Mouse (Mus musculus) adrenal gland, postnatal 36 days (tissue): ENCODE data around the gene Itga9. TPM values are rescaled to one million over a fixed set of nuclear protein-coding genes. Genes with fewer than 3 reads are reported as not detected.

Source experiments
- DNase-seq, 2 experiments: peaks; one replicate each; pipeline ENCODE4 v3.0.0; 2021; ENCODE audit warnings: mixed read lengths in 1 of 2
- total RNA-seq, 2 experiments: library from RNA; stranded (reverse); gene quantifications; 2 replicates each; pipeline ENCODE4 v1.2.3; 2021

Itga9 gene
- total RNA-seq, 2 experiments from 2014 or later, result 56.9 to 81.3 TPM

GRCm38 (mm10) chr9:118726550-118726949 is 120.1 kb downstream of the Itga9 start:
- DNase-seq, result no peak

DNA sequence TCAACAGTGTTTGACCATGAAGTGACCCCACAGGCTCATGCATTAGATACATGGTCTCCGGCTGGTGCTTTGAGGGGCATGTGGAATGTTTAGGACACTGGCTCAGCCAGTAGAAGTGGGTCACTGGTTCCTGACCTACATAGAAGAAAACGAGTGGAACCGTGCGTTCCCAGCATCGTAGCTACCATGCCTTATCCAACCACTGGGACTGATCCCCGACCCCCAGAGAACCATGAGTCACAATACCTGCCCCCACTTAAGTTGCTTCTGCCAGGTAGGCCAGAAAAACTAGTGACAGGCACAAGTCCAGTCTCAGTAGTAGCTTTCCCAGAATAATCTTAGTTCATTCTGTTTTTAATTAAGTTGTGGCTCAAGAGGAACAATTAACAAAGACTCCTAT is 121.8 kb downstream of the Itga9 start:
- DNase-seq, result no peak

DNA sequence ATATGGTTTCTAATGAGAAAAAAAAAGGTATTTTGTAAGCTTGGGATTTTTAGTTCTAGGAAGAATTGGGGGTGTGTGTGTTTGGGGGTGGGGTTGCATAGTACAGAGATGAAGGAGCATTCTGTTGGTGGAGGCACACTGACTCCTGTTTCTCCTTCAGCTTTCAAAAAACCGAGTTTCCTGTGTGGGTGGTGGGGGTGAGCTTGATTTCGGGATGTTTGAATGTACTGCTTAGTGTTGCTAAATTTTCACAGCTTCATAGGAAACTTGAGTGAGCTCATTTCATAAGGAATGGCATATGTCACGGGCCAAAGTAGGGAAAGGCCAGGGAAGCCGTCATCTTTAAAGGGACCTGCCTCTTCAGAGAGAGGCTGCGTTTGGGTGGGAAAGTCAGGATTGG is 122.5 kb downstream of the Itga9 start:
- DNase-seq, result no peak

- DNase-seq, result no peak
Measured at GRCm38 (mm10) chr9:118730172-118730571, 123.7 kb downstream of the Itga9 start.

GRCm38 (mm10) chr9:118730871-118731390 is 124.4 kb downstream of the Itga9 start:
- DNase-seq, result no peak

- DNase-seq, result no peak
Measured at GRCm38 (mm10) chr9:118731650-118732049, 125.2 kb downstream of the Itga9 start.

DNA sequence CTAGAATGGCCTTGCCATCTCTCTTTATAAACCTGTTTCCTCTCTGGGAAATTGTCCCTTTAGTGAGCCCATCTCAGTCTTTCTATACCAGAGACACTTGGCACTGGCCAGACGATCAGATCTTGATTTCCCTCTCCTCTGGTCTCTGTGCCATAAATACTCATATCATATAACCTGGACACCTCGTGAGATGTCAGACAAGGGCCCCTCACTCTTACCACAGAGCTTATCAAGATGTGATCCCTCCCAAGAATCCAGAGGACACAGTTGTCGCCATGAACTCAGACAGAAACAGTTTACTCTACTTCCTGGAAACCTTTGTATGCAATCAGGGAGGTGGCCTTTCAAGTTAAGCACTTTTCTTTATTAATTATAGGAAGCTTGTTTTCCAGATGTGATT is 127.1 kb downstream of the Itga9 start:
- DNase-seq, result no peak

DNA sequence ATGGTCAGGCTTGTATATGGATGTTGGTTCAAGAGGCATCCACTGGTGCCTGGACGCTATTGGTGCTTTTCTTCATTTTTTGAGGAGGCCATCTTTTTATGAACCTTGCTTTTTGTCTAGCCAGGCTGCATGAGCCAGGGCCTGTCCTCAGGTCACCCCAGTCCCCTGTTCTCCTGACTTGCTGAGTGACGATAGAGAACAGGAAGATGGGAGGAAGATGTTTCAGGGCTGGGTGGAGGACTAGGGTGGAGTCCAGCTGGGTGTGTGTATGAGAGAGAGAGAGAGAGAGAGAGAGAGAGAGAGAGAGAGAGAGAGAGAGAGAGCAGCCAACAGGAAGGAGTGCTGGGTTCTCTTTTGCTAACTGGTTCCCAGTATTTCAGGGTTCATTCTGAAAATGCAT is 130.6 kb downstream of the Itga9 start:
- no peak for DNase-seq

GRCm38 (mm10) chr9:118737601-118738137 is 131.2 kb downstream of the Itga9 start:
- DNase-seq, result peak; percentile 83 to 84

DNA sequence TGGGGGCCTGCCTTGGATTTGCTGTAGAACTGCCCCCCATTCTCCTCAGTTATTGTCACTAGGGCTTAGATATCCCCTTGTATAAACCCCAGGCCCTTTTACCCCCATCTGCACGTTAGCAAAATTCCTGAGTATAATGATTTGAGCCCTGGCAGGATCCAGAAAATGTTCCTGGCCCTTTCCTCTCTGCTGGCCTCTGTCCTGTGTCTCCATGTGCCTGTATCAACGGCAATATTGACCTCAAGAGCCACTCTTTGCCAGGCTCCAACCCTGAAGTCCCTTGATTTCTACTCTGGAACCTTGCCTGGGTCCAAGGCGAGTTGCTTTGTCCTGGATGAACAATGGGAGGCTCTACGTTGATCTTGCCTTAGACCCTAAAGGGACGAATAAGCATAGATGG is 131.8 kb downstream of the Itga9 start:
- no peak for DNase-seq

GRCm38 (mm10) chr9:118739071-118739470 is 132.6 kb downstream of the Itga9 start:
- DNase-seq, result no peak

DNA sequence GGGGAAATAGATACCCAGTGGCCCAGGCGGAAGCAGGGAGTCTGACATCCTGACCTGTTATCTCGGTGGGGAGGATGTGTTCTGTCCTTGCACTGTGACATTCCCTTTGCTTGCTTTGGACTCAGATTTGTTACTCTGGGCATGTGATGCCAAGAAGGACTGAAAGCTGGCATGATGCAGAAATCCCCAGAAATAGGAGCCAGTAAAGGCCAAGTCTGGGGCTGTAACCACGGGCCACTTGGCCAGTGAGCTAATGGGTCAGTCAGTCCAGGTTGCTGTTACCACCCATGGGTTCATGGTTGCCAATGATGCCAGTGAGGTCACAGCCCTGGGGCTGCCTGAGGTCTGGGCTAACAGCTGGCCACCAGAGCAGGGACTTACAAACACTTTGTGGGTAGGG is 133.2 kb downstream of the Itga9 start:
- DNase-seq, result peak; percentile 32 to 44

GRCm38 (mm10) chr9:118741268-118741667 is 134.8 kb downstream of the Itga9 start:
- DNase-seq, result no peak

DNA sequence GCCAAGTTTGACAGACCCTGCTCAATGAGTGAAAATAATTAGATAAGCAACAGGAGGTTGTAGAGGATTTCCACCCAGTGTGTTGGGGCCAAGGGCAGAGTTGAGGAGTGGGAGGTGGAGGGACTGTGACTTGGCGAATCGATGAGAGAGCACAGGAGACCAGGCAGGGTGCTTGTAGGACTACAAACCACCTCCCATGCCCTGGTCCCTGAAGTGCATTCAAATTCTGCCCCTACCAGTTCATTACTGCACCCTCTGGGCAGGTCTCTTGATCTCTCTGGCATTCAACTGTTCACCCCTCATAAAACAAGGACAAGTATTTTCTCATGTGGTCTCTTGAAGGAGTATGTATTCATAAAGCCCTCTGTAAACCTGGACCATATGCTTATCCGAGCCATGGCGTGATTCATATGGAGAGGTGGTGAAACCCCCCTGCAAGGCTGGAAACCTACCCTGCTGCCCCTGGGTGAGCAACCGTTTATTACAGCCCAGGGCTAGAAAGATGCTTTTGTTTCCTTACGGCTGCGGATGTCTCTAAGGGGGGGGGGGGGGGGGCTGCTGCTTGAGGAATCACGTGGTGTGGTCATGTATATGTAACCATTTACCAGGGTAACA is 143.0 kb downstream of the Itga9 start:
- DNase-seq, result no peak

GRCm38 (mm10) chr9:118750828-118751227 is 144.3 kb downstream of the Itga9 start:
- DNase-seq, result no peak

- no peak for DNase-seq
Measured at GRCm38 (mm10) chr9:118752376-118752775, 145.9 kb downstream of the Itga9 start.

DNA sequence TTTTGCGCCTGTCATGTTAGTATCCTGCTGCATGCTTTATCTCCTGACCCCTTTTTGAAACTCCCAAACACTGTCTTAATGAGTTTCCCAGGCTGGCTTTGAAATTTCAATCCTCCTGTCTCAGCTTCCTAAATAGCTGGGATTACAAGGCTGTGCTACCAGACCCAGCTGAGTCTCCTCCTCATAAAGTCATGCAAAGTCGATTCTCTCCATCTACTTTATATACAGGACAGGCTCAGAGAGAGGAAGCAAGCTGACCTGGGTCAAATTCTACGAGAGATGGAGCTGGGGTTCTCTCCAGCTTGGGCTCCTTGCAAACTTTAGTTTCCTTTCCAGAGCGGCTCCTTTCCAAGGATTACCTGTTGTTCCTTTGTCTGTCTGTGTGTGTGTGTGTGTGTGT is 153.0 kb downstream of the Itga9 start:
- DNase-seq, result no peak

DNA sequence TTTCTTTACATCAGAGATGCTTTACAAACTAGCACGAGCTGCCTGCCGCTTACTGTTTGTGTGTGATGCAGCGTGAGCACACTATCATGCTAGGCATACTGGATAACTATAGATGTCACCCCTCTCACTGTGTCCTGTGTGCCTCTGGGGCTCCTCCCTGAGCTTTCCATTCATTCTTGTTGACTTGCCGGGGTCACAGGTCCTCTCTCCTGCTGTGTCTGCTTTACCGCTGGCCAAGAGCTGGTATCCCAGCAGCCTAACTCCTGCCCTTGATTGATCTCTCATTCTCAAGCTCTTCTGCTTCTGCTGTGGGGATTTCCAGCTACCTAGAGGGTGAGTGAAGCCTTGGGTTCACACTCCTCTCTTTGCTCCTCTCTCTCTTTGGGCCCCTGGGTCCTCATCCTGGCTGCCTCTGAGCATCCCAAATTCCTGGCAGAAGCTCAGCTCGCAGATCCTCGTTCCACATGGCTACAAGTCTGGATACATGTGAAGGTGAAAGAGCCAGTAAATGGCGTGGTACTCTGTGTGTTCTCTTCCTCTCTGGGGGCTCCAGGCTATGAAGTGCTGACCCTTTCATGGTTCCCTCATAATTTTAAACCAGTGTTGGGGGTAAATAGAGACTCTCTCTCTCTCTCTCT is 155.6 kb downstream of the Itga9 start:
- DNase-seq, result no peak

- peak in 1 of 2 experiments; percentile 42 for DNase-seq
Measured at GRCm38 (mm10) chr9:118762759-118763158, 156.3 kb downstream of the Itga9 start.

GRCm38 (mm10) chr9:118763203-118763602 is 156.7 kb downstream of the Itga9 start:
- no peak for DNase-seq

DNA sequence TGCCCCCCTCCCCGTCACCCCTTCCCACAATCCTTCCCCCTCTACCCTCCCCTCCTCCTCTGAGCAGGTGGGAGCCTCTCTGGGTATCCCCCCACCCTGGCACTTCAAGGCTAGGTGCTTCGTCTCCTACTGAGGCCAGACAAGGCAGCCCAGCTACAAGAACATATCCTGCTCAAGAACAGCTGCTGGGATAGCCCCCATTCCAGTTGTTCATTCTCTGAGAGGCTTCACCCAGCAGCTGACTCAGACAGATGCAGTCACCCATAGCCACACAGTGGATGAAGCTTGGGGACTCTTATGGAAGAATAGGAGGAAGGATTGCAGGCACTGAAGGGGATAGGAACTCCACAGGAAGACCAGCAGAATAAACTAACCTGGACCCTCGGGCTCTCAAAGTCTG is 157.2 kb downstream of the Itga9 start:
- no peak for DNase-seq

DNA sequence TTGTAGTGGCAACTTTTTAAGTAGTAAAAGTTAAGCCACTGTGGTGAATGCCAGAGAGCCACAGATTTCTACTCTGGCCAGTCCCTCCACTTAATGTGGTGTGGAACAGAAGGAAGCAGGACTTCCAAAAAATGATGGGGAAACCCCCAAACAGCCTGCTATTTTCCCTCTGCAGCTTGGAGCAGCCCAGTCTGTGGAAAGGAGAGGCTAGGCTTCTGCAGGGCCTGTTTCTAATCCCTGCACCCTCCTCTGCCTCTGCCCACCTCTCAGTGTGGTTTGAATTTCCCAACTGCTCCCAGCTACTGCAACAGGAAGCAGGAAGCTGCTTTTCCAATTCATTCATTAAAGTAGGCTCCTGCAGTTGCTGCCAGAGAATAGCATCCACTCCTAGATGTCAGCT is 158.6 kb downstream of the Itga9 start:
- DNase-seq, result no peak

GRCm38 (mm10) chr9:118767008-118767407 is 160.5 kb downstream of the Itga9 start:
- peak; percentile 56 to 67 for DNase-seq

GRCm38 (mm10) chr9:118768596-118768995 is 162.1 kb downstream of the Itga9 start:
- DNase-seq, result no peak
